Mouse (Mus musculus) kidney, adult 8-10 months (tissue): ENCODE measurements at regions not wholly inside any gene's neighbourhood (a gene's known extent, or its start where the extent isn't known, plus 50 kb on each side); places are given as distances from the start of the nearest gene placed in this dataset.

Experiments used
- DNase-seq, 2 experiments: peaks; one replicate each; pipeline ENCODE4 v3.0.0; 2022

DNA sequence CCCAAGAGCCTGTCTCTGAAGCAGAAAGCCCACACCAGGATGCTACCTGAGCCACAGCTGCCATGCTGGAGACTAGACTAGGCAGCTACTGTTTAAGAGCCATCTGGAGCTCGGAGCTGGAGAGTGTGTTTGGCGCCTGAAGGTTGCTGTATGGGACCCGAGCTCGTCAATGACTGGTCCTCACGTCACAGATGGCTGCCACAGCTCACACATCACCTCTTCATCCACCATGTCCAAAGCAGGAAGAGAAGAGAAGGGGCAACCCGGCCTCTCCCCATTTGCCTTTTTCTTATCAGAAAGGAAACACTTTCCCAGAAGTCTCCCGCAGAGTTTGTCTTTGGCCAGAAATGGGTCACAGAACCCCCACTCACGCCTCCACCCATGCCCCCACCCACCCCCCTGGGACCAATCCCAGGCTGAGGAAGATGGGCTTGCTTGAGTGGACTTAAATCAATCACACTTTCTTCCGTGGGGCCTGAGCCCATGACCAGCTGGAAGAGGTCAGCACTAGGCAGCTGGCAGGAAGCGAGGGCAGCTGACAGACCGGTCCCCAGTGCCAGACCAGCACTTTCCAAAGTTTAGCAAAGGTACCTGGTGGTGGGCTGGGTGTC lies 53.5 kb upstream of the Ptpn1 start:
- DNase-seq = no peak

DNA sequence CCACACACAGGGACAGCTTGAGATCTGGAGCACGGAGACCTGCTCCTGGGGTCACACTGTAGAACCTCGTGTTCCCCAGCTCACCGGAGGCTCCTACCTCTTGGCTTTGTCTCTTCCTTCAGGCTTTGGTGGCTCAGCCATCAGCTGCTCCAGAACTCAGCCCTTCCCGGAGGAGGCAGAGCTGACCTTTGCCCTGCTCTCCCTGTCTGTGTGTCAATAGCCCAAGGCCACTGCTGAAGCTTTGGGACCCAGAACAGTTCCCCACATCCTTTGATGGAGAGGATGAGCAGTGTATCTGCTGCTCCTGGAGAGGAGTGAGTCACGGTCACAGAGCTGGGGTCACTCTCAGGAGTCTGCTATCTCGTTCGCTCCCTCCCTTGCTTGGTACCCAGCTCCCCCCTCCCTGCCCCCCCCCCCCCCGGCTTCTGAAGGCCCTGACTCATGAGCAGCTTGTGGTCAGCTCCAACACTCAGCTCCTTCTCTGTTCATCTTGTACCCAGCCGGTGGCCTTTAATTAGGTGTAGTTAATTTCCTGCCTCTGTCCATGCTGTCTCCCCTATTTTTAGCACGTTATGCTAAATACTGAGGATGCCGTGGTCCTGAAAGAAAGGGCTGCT lies 54.5 kb upstream of the Ptpn1 start:
- no peak for DNase-seq

DNA sequence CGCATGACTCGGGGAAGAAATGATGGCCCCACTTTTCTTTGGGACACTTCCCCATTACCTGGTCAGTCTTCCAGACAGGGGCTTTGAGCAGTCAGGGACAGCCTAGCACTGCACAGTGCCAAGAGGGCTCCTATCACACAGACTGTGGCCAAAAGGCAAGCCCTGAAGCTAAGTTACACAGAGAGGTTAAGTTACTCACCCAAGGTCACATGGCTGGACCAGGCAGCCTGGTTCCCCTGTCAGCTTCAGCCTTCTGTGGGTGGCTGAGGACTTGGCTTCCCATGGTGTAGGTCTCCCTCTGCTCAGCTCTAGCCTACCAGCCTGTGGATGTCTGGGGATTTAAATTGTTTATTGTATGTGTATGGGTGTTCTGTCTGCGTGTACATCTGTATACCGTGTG lies 59.4 kb upstream of the Ptpn1 start:
- no peak for DNase-seq

DNA sequence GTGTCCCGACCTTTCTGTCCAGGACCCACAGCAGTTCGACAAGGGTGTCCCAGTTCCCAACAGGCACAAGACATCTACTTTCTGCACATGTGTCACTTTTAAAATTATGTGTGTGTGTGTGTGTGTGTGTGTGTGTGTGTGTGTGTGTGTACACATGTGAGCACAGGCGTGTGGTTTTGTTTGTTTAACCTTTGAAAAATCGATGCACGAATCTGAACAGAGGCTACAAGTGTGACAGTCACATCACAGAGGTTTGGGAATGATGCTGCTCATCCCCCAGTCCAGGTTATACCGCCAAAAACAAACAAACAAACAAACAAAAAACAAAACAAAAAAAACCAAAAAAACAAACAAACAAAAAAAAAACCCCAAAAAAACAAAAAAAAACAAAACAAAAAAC lies 61.7 kb upstream of the Ptpn1 start:
- DNase-seq = no peak

DNA sequence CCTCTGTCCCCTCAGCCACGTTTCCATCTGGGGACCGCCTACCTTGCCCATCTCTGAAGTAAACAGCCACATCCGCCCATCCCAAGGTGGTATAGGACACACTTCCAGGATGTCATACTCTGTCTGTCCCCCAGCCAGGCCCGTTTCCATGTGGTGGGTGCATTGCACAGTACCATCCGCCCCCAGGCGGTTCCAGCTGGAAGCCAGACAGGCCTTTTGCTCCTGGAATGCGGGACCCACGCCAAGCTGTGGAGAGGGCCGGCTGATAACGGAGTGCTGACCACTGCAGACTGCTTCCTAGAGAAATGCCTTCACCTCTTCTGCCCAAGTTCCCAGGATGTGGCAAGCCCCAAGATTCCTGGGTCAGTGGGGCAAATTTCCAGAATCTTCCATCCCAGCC lies 65.1 kb upstream of the Ptpn1 start:
- DNase-seq = peak; percentile 75 to 79

DNA sequence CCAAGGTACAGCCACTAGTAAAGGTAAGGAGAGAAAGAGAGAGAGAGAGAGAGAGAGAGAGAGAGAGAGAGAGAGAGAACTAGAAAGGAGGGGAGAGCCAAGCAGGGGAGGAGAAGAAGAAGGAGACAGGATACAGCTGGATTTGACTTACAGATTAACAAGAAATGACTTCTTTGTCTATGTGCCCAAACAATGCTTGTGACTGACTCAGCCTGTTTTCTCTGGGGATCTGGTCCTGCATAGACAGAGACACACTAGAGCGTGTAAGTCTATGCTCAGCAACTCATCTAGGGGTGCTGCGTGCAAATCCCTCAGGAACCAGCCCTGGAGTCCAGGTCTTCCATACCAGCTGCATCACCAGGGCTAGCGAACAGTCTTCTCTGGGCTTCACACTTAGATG lies 66.3 kb upstream of the Ptpn1 start:
- DNase-seq = no peak

DNA sequence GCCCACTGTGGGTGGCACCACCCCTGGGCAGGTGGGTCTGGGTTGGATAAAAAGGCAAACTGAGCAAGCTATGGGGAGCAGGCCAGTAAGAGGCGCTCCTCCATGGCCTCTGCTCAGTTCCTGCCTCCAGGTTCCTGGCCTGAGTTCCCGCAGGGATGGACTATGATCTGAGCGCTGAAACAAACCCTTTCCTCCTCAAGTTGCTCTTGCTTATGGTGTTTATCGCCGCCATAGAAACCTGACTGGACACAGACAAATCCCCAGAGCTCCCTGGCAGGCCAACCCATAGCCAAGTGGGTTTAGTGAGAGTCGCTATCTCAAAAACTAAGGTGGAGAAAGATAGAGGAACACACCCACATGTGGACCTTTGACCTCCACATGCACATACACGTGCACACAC lies 67.2 kb upstream of the Ptpn1 start:
- DNase-seq = no peak

DNA sequence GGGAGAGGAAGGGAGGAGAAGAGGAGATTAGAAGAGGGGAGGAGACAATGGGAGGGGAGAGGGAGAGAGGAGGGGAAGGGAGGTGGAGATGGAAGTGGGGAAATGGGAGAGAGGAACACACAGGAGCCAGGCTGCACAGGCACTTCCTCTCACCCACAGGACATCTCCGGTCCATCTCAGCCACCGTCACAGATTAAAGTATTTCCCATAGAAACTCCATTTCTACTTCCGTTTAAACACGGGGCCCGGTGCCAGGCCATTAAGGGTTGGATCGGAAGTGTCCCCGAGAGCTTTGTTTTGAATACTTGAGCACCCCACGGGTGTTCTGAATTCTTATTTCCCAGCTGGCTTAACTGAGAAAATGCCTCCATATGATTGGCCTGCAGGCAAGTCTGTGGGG lies 67.6 kb upstream of the Ptpn1 start:
- peak; percentile 60 to 77 for DNase-seq

DNA sequence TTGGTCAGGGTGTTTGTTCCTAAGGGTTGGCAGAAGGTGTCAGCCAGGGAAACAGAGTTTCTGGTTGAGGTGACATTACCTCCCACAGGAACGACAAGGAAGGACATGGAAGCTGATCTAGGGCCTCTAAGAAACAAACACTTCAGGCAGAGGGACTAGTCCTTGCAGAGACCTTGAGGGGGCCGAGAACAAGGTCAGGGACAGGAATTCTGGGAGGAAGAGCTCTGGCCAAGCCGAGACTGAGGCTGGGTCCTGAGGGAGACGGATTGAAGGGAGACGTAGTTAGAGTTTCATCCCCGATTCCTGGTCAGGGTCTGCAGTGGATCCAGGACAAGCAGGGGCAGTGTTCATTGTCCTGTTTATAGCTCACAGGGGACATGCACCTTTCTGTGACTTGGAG lies 68.2 kb upstream of the Ptpn1 start:
- DNase-seq = no peak

DNA sequence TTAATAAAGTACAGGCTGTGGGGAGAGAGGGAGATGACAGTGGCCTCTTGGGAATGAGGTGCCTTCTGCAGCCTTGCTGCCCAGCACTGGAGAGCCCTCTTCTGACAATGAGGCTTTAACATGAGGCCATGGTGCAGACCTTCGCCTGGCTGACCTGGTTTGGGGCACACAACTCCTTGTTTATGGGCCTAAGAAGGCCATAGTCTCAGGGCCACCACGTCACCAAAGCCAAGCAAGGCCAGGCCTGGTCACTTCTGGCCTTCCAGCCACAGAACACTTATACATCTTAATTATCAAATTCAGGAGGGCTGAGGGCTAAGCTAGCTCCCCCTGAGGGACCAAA lies 70.7 kb upstream of the Ptpn1 start:
- DNase-seq = no peak

DNA sequence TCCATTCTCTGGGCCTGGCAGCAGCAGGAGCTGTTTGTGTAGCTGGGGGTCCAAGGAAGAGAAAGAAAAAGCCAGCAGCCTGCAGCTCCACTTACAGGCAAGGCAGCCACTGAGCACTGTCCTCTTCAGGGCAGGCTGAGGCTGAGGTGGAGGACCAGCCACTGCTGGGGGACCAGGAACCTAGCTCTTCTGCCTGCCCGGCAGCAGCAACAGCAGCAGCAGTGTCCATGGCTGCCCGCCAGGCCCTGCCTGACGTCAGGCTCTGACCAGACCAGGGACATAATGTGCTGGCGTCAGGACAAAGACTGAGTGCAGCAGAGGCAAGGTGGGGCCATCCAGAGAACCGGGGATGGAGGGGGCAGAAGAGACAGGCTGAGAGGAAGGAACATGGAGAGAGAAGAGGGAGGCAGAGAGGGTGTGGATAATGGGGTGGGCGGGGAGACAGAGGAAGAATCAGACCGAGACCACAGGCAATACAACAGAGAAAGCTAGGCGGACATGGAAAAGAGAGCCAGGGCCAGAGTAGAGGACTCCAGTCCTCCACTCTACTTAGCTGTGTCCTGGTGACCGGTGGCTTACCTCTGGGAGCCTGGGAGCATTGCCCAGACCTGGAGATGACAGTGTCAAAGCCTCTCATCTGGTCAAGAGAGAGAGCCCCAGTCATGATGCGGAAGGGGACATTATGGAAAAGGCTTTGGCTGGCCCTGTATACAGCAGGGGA lies 71.2 kb upstream of the Ptpn1 start:
- peak; percentile 81 to 92 for DNase-seq

DNA sequence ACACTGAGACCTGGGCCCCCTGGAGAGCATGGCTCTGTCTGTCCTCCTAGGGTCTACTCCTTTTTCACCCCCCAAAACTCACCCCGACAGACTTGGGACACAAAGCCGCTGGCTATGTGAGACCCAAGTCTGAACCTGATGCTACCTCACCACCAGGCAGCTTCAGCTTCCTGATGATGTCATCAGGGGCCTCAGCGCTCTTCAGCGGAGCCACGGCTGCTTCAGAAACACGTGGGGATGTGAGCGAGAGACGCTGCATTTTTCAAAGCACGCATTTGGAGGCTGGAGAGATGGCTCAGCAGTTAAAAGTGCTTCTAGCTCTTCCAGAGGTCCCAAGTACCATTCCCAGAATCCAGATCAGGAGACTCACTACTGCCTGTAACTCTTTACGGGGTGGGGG lies 72.3 kb upstream of the Ptpn1 start:
- DNase-seq = no peak

DNA sequence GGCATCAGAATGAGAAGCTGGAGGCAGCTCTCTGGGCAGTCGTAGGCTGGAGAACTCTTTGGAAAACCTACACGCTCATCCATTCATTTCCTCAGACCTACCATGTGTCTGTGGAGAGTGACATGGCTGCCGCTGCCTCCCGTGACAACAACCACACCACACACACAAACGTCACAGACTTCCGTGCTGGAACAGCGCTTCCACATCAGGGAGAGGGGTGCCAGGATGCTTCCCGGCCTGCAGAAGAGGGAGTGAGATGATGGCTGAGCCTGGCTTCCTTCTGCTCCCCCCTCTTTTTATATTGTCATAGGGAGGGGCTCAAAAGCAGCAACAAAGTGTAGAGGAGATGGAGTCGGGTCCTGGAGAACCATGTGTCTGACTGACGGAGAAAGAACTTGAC lies 73.5 kb upstream of the Ptpn1 start:
- no peak for DNase-seq

DNA sequence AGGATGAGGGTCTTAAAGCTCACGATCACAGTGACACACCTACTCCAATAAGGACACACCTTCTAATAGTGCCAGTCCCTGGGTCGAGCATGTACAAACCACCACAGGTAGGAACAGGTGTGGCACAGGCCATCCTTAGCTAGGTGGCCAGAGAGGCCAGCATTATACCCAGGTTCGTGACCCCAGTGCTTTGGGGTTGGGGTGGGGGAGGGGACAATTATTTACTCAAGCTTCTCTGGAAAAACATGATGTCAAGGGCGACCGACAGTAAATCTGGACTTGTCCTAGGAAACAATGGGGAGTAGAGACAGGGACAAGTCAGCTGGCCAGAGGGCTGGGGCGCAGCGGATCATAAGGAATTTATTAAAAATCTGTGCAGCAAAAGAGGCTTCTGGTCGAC lies 73.9 kb upstream of the Ptpn1 start:
- DNase-seq = no peak

DNA sequence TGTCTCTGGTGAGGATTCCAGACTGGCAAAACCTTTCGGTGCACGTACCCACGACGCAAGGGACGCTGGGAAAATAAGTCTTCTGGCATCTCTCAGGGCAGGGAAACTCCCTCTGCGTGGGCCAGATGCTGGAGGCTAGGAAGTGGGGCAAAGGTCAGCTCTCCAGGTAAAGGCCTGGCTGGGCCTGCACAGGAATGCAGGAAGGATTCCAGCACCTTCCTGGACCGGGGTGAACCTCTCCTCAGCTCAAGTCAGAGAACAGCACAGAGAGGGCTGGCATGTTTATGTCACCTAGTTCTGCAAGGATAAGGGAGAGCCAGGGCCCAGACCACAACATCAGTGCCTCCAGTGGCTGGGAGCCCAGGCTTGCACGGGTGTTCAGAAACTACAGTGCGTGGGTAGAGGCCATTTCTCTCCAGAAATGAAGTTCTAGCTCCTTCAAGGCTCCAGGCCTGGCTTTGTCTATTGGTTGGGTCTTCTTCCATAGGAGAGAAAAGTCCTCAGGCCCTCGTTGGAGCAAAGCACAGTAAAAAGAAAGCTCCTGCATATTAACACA lies 74.9 kb upstream of the Ptpn1 start:
- DNase-seq = peak; percentile 83 to 87

DNA sequence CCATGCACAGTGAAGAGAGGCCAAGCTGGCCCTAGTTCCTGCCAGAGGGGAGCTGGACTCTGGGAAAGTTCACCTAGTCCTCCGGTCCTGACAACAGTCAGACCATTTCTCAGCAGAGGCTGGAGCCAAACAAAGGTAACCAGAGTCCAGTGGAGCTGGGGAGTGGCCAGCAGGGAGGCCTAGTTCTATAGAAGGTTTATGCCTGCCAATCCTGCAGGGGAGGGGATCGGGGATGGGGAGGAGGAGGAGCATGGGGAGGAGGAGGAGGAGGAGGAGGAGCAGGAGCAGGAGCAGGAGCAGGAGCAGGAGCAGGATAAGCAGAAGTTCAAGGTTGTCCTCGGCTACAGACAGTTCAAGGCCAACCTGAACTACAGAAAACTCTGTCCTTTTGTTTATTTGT lies 75.8 kb upstream of the Ptpn1 start:
- no peak for DNase-seq

DNA sequence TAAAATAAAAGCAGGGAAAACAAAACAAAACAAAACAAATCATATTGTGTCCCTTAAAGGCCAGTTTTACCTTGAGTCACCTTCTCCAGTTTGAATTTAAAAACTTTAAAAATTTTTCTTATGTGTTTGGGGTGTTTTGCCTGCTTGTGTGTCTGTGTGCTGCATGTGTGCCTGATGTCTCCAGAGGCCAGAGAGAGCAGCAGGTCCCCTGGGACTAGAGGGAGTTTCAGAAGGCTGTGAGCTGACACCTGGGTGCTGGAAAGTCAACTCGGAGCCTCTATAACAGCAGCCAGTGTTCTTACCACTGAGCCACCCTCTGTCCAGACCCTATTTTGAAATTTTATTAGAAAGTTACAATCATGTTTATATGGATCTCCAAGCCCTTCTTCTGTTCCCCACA lies 77.8 kb upstream of the Ptpn1 start:
- DNase-seq = no peak

DNA sequence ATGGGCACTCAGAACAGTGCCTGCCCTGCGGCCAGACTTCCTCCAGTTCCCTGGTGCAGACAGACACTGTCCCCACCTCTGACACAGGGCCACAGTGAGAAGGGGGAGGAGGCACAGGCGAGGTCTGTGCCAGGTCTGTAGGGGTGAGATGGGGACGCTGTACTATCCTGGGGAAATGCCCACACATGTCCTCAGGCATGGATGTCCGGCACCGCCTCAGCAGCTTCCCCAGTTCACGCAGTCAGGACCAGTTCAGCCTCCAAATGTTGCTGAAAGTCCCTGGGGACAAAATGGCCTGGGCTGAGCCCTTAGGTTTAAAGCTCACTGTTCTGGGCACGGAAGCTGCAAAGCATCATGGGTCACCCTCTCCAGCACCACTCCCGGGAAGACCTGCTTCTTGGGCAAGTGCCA lies 78.4 kb upstream of the Ptpn1 start:
- DNase-seq = peak in 1 of 2 experiments; percentile 34

DNA sequence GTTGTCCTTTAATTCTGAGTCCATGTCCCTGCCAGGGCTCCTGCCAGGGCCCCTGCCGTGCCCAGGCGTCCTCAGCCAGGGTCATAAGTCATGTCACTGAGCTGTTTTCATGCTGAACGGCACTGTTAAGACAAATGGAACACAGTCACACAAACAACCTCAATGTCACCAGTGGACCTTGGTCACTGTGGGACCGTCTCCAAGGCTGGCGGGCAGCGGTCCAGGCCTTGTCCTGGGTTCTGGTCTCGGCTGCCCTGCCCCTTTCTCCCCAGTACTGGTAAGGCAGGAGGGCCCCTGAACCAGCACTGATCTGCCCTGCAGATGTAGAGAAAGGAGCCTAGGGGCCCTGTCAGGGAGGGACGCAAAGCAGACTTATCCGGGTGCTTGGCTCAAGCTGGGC lies 79.3 kb upstream of the Ptpn1 start:
- peak; percentile 77 to 78 for DNase-seq

DNA sequence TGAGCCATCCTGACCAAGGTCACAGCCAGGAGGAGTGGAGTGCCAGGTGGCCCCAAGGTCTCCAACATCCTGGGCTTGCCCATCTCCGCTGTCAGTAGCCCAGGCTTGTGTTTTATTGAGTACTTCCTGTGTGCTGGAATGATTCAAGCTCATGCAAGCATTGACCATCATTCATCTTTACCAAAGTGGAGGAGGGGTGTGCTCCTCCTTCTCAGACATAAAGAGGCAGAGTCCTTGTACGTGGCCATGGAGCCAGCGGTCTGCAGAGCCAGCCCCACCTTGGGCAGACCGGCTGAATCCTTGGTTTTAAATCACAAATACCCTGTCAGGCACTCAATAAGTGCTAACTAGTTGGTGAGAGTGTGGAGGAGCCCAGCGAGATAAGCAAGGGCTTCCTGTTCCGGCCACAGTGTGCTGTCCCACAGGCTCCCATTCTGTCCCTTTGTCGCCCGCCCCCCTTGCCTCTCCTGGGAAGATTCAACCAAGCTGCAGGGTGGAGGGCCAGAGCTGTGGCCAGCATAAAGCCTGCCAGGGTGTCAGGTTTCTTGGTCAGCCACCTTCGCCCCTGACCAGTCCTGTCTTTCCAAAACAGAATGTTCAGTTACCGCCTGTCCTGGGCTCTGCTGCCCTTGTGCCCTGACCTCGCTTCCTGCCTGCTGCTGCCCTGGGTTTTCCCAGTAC lies 80.5 kb upstream of the Ptpn1 start:
- peak; percentile 67 to 79 for DNase-seq

DNA sequence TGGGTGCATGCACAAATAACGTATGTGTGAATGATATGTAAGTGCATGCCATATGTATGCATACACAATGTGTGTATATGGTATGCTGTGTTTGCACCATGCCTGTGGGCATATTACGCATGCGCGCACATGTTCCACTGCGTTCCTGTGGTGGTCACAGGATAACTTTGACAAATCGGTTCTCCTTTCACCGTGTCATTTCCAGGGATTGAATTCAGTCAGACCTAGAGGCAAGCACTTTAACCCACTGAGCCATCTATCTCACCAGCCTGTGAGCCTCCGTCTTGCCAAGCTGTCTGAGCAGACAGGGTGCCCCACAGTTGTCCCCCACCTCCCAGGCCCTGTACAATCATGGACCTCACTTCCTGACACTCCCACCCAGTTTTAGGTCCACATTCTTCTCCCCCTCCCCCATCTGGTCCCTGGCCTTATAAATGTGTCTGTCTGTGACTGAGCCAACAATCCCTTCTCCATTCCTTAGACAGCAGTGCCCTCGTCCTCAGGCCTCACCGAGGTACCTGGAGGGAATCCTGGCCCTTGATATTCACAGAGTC lies 81.8 kb upstream of the Ptpn1 start:
- no peak for DNase-seq

DNA sequence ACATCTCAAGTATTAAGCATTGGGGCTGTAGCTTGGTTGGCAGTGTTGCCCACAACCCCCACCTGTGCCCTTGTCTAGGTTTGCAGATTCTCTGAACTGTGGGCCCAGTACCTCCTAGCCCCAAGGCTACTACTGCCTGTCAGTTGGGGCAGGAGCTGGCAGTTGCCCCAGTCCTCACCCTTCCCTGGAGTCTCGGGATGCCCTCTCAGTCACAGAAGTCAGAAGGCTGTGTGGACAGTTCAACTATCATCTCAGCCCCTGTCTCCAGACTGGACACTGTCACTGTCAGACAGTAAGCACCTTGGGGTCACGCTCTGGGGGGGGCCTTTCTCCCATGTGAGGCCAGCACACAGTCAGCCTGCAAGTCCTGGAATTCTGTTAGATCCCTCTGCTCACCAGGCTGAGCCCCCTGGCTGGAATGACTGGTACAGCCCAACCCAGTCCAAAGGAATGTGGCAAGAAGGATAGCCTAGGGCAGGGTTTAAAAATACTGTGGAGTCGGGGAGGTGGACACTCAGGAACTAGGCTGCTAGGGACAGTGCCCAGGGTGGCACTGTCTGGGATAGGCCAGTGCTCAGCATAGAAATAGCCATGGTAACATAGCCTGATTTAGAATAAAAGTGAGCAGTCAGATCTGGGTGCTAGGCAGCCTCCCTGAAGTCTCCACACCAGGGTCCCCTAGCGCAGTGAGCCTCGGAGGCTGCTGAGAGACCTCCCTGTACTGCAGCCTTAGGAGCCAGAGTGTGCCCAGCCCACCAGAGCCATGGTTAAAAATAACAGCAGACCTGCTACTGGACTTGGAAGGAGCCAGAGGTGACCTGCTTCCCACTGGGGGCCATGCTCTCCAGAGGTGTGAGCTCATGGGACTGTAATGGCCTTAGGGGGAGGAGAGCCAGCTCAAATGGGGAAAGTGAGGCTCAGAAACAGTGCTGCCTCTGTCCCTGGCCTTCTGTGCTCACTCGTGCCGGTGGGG lies 83.1 kb upstream of the Ptpn1 start:
- DNase-seq = no peak
